Mouse (Mus musculus) neural tube, postnatal 0 days (tissue): ENCODE data around the gene Ankrd33. TPM values are rescaled to one million over a fixed set of nuclear protein-coding genes. Genes with fewer than 3 reads are reported as not detected.

Experiments
- polyA plus RNA-seq: library from polyadenylated mRNA; unstranded; fragments of >200 nt; fragmentation: Nextera tagmentation; extraction: Ambion mirVana; gene quantifications from 2 replicates; pipeline ENCODE4 v1.2.1, GENCODE M21; 2015

Gene Ankrd33
- polyA plus RNA-seq = not detected in 2 replicates

DNA sequence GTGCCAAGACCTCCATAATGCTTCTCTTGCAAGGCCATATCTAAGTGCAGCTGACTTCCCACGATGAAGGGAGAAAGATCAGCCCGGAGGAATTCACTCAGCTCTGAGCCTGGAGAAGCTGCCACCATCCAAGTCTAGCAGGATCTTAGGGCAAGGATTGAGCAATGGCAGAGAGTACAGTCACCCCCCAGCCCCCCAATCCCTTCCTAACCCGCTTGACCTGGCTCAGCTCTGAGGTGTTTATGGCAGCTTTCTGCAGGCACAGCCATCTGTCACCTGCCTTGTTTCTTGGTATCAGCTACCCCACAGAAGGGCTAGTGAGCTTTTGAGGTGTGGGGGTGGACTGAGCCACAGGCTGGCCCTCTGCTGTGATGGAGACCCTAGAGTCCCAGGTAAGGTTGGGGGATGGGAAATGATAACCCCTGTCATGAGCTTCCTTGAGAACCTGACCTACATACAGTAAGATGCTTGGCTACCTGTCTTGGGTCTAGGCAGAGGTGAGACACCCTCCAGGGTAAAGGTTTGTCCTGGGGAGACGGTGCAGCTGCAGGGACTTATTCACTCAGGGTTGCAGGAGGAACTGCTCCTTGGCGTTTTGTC is at the start of gene Ankrd33:
Gene Ankrd33, plus strand, starts transcription at position 245 of the 600 bp plus-strand sequence.

DNA sequence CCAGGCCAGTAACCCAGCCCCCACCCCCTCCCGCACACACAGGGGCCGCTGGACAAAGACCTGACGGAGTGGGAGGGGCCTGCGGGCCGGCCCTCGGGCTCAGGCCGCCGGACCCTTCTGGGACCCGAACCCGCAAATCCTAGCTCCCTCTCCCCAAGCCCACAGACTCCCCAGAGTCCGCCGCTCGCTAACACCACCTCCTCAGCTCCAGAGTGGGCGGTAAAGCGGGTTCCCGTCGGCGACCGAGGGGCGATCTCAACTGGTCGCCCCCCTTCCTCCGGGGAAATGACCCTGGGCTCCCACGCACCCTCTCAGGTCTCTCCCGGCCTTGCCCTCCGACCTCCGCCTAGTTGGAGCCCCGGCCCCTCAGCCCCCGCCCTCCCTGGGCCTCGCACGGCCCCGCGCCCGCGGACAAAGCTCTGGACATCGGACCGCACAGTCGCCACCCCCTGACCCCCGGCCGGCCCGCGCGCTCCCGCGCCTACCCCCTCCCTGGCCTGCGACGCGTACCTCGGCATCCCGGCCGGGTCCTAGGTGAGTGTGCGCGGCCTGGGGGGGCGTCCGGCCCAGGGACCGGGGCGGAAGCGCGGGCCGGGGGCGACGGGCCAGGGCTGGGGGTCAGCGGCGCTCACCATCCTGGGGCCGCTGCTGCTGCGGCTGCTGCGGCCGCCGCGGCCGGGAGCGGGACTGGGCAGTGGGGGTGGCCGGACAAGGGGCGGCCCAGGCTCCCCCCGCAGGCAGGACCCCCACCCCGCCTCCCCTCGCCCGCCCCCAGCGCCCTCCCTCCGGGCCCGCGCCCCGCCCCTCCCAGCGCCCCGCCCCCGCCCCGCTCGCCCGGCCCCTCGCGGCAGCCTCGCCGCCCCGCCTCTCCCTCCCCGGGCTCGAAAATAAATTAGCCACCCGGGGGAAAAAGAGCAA is 37.5 kb upstream of the Ankrd33 start, which contains the start of gene Fignl2:
Gene Fignl2, minus strand, starts transcription at position 755 of the 918 bp plus-strand sequence.

DNA sequence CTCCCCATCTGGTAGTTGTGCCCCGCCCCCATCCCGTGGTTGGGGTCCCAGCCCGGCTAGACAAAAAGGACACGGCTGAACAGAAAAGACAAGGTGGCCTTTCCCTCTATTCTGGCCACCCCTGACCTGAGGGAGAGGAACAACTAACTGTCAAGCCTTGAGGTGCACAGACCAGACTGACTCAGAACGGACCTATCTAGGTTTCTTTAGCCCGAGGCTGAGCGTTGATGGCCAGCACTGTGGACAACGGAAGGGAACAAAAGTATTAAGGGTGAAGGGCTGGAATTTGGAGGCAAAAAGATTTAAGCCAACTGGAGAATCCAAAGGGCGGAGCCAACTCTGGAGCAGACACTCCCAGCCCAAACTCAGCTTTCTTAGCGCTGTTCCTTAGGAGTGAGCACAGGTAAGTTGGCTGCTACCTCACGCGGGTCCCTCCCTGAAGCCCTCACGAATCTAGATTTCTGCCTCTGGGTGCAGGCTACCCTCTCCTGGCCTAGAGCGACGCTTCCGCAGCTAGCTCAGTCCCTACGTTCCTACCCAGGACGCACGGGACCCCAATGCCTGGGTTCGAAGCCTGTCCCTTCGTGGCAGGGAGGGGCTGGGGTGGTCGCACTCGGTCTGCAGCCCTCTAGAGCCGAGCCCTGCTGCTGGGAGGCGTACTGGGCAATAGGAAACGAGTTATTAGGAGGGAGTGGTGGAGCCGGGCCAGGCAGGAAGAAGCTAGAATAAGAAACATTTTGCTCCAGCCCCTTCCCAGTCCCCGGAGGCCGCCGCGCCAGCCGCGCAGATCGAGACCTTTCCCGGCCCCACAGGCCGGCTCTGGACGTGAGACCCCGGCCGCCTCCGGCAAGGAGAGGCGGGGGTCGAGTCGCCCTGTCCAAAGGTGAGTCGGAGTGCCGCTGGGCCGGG is 12.9 kb downstream of the Ankrd33 start, which contains the start of gene Acvrl1:
Gene Acvrl1, plus strand, starts transcription at position 342 of the 909 bp plus-strand sequence.

Other genes starting within 250 kb of the Ankrd33 start
- 35.1 and 41.9 TPM in 2 replicates for gene Scn8a, start 245.9 kb upstream of the Ankrd33 start, polyA plus RNA-seq
- gene Gm47841, start 68.4 kb upstream of the Ankrd33 start, polyA plus RNA-seq = 0.14 TPM in 1 of 2 replicates, not detected in the other
- 0.21 and 0.25 TPM in 2 replicates for gene Fignl2, start 37.2 kb upstream of the Ankrd33 start, polyA plus RNA-seq
- gene Acvrl1, start 12.8 kb downstream of the Ankrd33 start, polyA plus RNA-seq = 7.5 and 9.7 TPM in 2 replicates
- 14.3 and 16.7 TPM in 2 replicates for gene Acvr1b, start 58.3 kb downstream of the Ankrd33 start, polyA plus RNA-seq
- 2.7 and 3.2 TPM in 2 replicates for gene Grasp, start 108.4 kb downstream of the Ankrd33 start, polyA plus RNA-seq
- 11.8 and 15.2 TPM in 2 replicates for gene Nr4a1, start 138.5 kb downstream of the Ankrd33 start, polyA plus RNA-seq
- 63.2 and 67.3 TPM in 2 replicates for gene Atg101, start 168.5 kb downstream of the Ankrd33 start, polyA plus RNA-seq
- 0.26 and 0.34 TPM in 2 replicates for gene 6030408B16Rik, start 177.5 kb downstream of the Ankrd33 start, polyA plus RNA-seq